Comparison of ENCODE assay signal across 14 mouse cellular contexts in genomic region chr10:59863620-59864019, GRCm38 (mm10). TPM values are rescaled to one million over a fixed set of nuclear protein-coding genes. Genes with fewer than 3 reads are reported as not detected.
DNase-seq lines count a peak whose midpoint lies in the region; ATAC-seq and TF ChIP-seq lines count a peak whose summit lies in the region.
"Had no signal": no experiment of that assay in that cellular context is flagged by ENCODE, and none has a peak within 500 bp of the region (broad histone marks: within the 10 kb centered on the region; RNA-seq: fewer than 3 reads in every experiment).

No protein-coding gene starts in this region.

- H3K4me1 ChIP-seq in hindbrain, postnatal 0 days (ENCODE audit: insufficient read depth, low read length) = peaks cover 8% of the 10 kb centered on the region; the same call in 1 of the 2 replicates
- peaks cover 19% of the 10 kb centered on the region for H3K4me1 ChIP-seq in hindbrain, embryonic 16.5 days (ENCODE audit: control insufficient read depth, insufficient read depth, low read depth, low read length)
- H3K4me1 ChIP-seq in liver, embryonic 12.5 days = peaks cover 27% of the 10 kb centered on the region
- no peaks in the 10 kb centered on the region for H3K4me1 ChIP-seq in midbrain, embryonic 14.5 days (ENCODE audit: control insufficient read depth, insufficient read depth, low read length)
- H3K4me1 ChIP-seq in thymus, adult 2 months (replicated peaks; ENCODE audit: control insufficient read depth, insufficient read depth, low read length) = peaks cover 11% of the 10 kb centered on the region

- TF ChIP-seq POLR2A in thymus, adult 2 months (IDR thresholded peaks at IDR 0.05; ENCODE audit: control insufficient read depth, extremely low read depth, insufficient read depth, low read length, poor library complexity) = no peak

- no peak overlapping the region for H3K27ac ChIP-seq in hindbrain, postnatal 0 days
- H3K27ac ChIP-seq in hindbrain, embryonic 16.5 days (ENCODE audit: low read depth, low read length) = no peak overlapping the region
- H3K27ac ChIP-seq in liver, embryonic 12.5 days = no peak overlapping the region
- no peak overlapping the region for H3K27ac ChIP-seq in midbrain, embryonic 14.5 days (replicated peaks; ENCODE audit: low read depth, low read length)
- no peak overlapping the region for H3K27ac ChIP-seq in thymus, adult 2 months (ENCODE audit: control insufficient read depth, insufficient read depth, low read length)
- H3K27ac ChIP-seq: embryonic facial prominence, embryonic 13.5 days; liver, embryonic 14.5 days; neural tube, embryonic 12.5 days had no signal

- no peak for ATAC-seq in hindbrain, postnatal 0 days
- ATAC-seq in hindbrain, embryonic 16.5 days = no peak
- no peak for ATAC-seq in liver, embryonic 12.5 days
- ATAC-seq in midbrain, embryonic 14.5 days (ENCODE audit: low FRiP score, low TSS enrichment) = no peak

- no peaks in the 10 kb centered on the region for H3K9me3 ChIP-seq in hindbrain, postnatal 0 days (ENCODE audit: low read length)
- no peaks in the 10 kb centered on the region for H3K9me3 ChIP-seq in hindbrain, embryonic 16.5 days (ENCODE audit: control insufficient read depth, low read length)
- no peaks in the 10 kb centered on the region for H3K9me3 ChIP-seq in liver, embryonic 12.5 days (replicated peaks)
- H3K9me3 ChIP-seq in midbrain, embryonic 14.5 days (ENCODE audit: control insufficient read depth, low read length) = no peaks in the 10 kb centered on the region
- H3K9me3 ChIP-seq: embryonic facial prominence, embryonic 13.5 days; neural tube, embryonic 12.5 days had no signal

- H3K4me2 ChIP-seq in hindbrain, postnatal 0 days (ENCODE audit: low read depth, low read length) = no peak overlapping the region
- H3K4me2 ChIP-seq in hindbrain, embryonic 16.5 days (ENCODE audit: low read length) = no peak overlapping the region
- H3K4me2 ChIP-seq in liver, embryonic 12.5 days = no peak overlapping the region
- no peak overlapping the region for H3K4me2 ChIP-seq in midbrain, embryonic 14.5 days (ENCODE audit: low read length)
- H3K4me2 ChIP-seq: embryonic facial prominence, embryonic 13.5 days; neural tube, embryonic 12.5 days had no signal

- 36% methylated on average over 4 of the region's 4 CpGs for WGBS in hindbrain, postnatal 0 days
- 47% methylated on average over 4 of the region's 4 CpGs for WGBS in hindbrain, embryonic 16.5 days
- WGBS in liver, embryonic 12.5 days (ENCODE audit: insufficient replicate concordance) = 59% methylated on average over 4 of the region's 4 CpGs
- WGBS in midbrain, embryonic 14.5 days = 53% methylated on average over 4 of the region's 4 CpGs
- 99% methylated on average over 4 of the region's 4 CpGs for WGBS in thymus, adult 2 months

- peak; percentile 16 for DNase-seq in hindbrain, postnatal 0 days (ENCODE audit: low spot score)
- DNase-seq in liver = peak; percentile 13
- peak; percentile 13 for DNase-seq in NIH3T3 (ENCODE audit: low read depth)
- DNase-seq in midbrain, embryonic 14.5 days = peak; percentile 15
- DNase-seq in thymus, adult 2 months = no peak
- DNase-seq: cerebellum, adult 11-12 months; heart, adult 18-20 months; heart, postnatal 36 days had no signal

- TF ChIP-seq CTCF in hindbrain, postnatal 0 days (IDR thresholded peaks at IDR 0.05; ENCODE audit: low read depth) = peak; percentile 10; the same call in 1 of the 2 replicates
- TF ChIP-seq CTCF in thymus, adult 2 months (IDR thresholded peaks at IDR 0.05; ENCODE audit: borderline replicate concordance, control insufficient read depth, extremely low read depth, insufficient read depth, low read length, poor library complexity) = no peak

- H3K9ac ChIP-seq in hindbrain, postnatal 0 days (replicated peaks; ENCODE audit: low read length) = 0 out of 2 replicates have a peak overlapping the region, but pooled peaks have one; percentile 10
- H3K9ac ChIP-seq in hindbrain, embryonic 16.5 days (ENCODE audit: low read depth, low read length) = no peak overlapping the region
- no peak overlapping the region for H3K9ac ChIP-seq in liver, embryonic 12.5 days
- H3K9ac ChIP-seq in midbrain, embryonic 14.5 days (replicated peaks; ENCODE audit: low read length) = no peak overlapping the region
- H3K9ac ChIP-seq: embryonic facial prominence, embryonic 13.5 days; liver, embryonic 14.5 days; neural tube, embryonic 12.5 days had no signal

- no peak overlapping the region for H3K4me3 ChIP-seq in hindbrain, postnatal 0 days (ENCODE audit: low read length)
- H3K4me3 ChIP-seq in hindbrain, embryonic 16.5 days (ENCODE audit: low read length) = no peak overlapping the region
- H3K4me3 ChIP-seq in liver, embryonic 12.5 days = no peak overlapping the region
- no peak overlapping the region for H3K4me3 ChIP-seq in midbrain, embryonic 14.5 days (replicated peaks; ENCODE audit: low read depth, low read length)
- no peak overlapping the region for H3K4me3 ChIP-seq in thymus, adult 2 months (ENCODE audit: control insufficient read depth, insufficient read depth, low read length)
- H3K4me3 ChIP-seq: embryonic facial prominence, embryonic 13.5 days; neural tube, embryonic 12.5 days had no signal

- H3K36me3 ChIP-seq in hindbrain, postnatal 0 days (ENCODE audit: insufficient read depth, low read length) = no peaks in the 10 kb centered on the region
- no peaks in the 10 kb centered on the region for H3K36me3 ChIP-seq in hindbrain, embryonic 16.5 days (ENCODE audit: control insufficient read depth, insufficient read depth, low read length)
- peaks cover 11% of the 10 kb centered on the region for H3K36me3 ChIP-seq in liver, embryonic 12.5 days
- no peaks in the 10 kb centered on the region for H3K36me3 ChIP-seq in midbrain, embryonic 14.5 days (ENCODE audit: control insufficient read depth, insufficient read depth, low read length)
- H3K36me3 ChIP-seq in thymus, adult 2 months (ENCODE audit: control insufficient read depth, insufficient read depth, low read length) = no peaks in the 10 kb centered on the region
- H3K36me3 ChIP-seq: neural tube, embryonic 12.5 days had no signal

- H3K27me3 ChIP-seq in hindbrain, postnatal 0 days (ENCODE audit: insufficient read depth, low read length) = no peaks in the 10 kb centered on the region
- H3K27me3 ChIP-seq in hindbrain, embryonic 16.5 days (replicated peaks; ENCODE audit: control insufficient read depth, insufficient read depth, low read length) = no peaks in the 10 kb centered on the region
- no peaks in the 10 kb centered on the region for H3K27me3 ChIP-seq in liver, embryonic 12.5 days (replicated peaks)
- H3K27me3 ChIP-seq in midbrain, embryonic 14.5 days (ENCODE audit: control insufficient read depth, insufficient read depth, low read length) = no peaks in the 10 kb centered on the region
- no peaks in the 10 kb centered on the region for H3K27me3 ChIP-seq in thymus, adult 2 months (ENCODE audit: control insufficient read depth, insufficient read depth, low read length)
- H3K27me3 ChIP-seq: CH12.LX; embryonic facial prominence, embryonic 13.5 days; neural tube, embryonic 12.5 days had no signal

RNA-seq across cellular contexts. Expression of gene Dnajb12, which starts 15.7 kb away (rescaled TPM):
- total RNA-seq in hindbrain, postnatal 0 days (2014; rRNA removed) = 45.1 and 56.8 TPM in 2 replicates
- polyA plus RNA-seq in hindbrain, postnatal 0 days (2015; fragmentation: Nextera tagmentation; extraction: Ambion mirVana) = 25.5 and 26.4 TPM in 2 replicates
- polyA plus RNA-seq in hindbrain, embryonic 16.5 days (2015; fragmentation: Nextera tagmentation; extraction: Ambion mirVana) = 20.6 and 23.7 TPM in 2 replicates
- 18.0 and 18.7 TPM in 2 replicates for polyA plus RNA-seq in liver, embryonic 12.5 days (2016; fragmentation: Nextera tagmentation; extraction: Ambion mirVana)
- polyA plus RNA-seq in midbrain, embryonic 14.5 days (2014; fragmentation: Nextera tagmentation; extraction: Ambion mirVana) = 15.9 and 20.5 TPM in 2 replicates
- polyA plus RNA-seq in thymus, adult 2 months (2012; rRNA removed) = 44.6 and 50.4 TPM in 2 replicates
